Comparison of ENCODE assay signal across 8 mouse cellular contexts in genomic region chr11:6066176-6066575, GRCm38 (mm10). TPM values are rescaled to one million over a fixed set of nuclear protein-coding genes. Genes with fewer than 3 reads are reported as not detected.
DNase-seq lines count a peak whose midpoint lies in the region; ATAC-seq and TF ChIP-seq lines count a peak whose summit lies in the region.

TSS of gene Camk2b (minus strand) at chr11:6066362.

- no peaks in the 10 kb centered on the region for H3K36me3 ChIP-seq in heart, embryonic 15.5 days
- no peaks in the 10 kb centered on the region for H3K36me3 ChIP-seq in small intestine, adult 2 months (ENCODE audit: control insufficient read depth, insufficient read depth, low read length)

- no peaks in the 10 kb centered on the region for H3K9me3 ChIP-seq in heart, embryonic 15.5 days (replicated peaks)

- peaks cover 92% of the 10 kb centered on the region for H3K27me3 ChIP-seq in heart, embryonic 15.5 days
- H3K27me3 ChIP-seq in small intestine, adult 2 months (ENCODE audit: control insufficient read depth, insufficient read depth, low read length): peaks cover 49% of the 10 kb centered on the region

- WGBS in heart, embryonic 15.5 days: 14% methylated on average over 6 of the region's 6 CpGs
- 24% methylated on average over 6 of the region's 6 CpGs for WGBS in small intestine, adult 2 months

- no peak for TF ChIP-seq CTCF in small intestine, adult 2 months (IDR thresholded peaks at IDR 0.05; ENCODE audit: extremely low read depth, insufficient read length, insufficient replicate concordance, low read depth, low read length)

- peak within 1 kb of the TSS; percentile 95 for H3K4me2 ChIP-seq in heart, embryonic 15.5 days

- no peak for ATAC-seq in heart, embryonic 15.5 days (replicated peaks; ENCODE audit: insufficient number of reproducible peaks, insufficient read depth, low FRiP score, low read depth)

- DNase-seq in heart, adult 11 months: no peak
- DNase-seq in adrenal gland, postnatal 14 days: no peak
- DNase-seq in gastrocnemius, adult 8-10 months (ENCODE audit: low spot score in 2 of 2): no peak
- DNase-seq in left cerebral cortex, postnatal 4 days: no peak
- no peak for DNase-seq in ovary, postnatal 36 days (ENCODE audit: low spot score)
- no peak for DNase-seq in urinary bladder, postnatal 36 days (ENCODE audit: low spot score in 2 of 2)

- peak within 1 kb of the TSS; percentile 10 for H3K9ac ChIP-seq in heart, embryonic 15.5 days

- TF ChIP-seq POLR2A in small intestine, adult 2 months (IDR thresholded peaks at IDR 0.05; ENCODE audit: low read depth, low read length): no peak

- H3K27ac ChIP-seq in heart, embryonic 15.5 days: no peak within 1 kb of the TSS
- H3K27ac ChIP-seq in small intestine, adult 2 months (ENCODE audit: insufficient read depth, low read depth, low read length): no peak within 1 kb of the TSS

- peak within 1 kb of the TSS; percentile 64 for H3K4me3 ChIP-seq in heart, embryonic 15.5 days
- H3K4me3 ChIP-seq in small intestine, adult 2 months (ENCODE audit: low read depth, low read length): peak within 1 kb of the TSS; percentile 57

- peaks cover 25% of the 10 kb centered on the region for H3K4me1 ChIP-seq in heart, embryonic 15.5 days (replicated peaks)
- peaks cover 3% of the 10 kb centered on the region; the same call in 1 of the 2 replicates for H3K4me1 ChIP-seq in small intestine, adult 2 months (ENCODE audit: control insufficient read depth, insufficient read depth, insufficient read length, low read length)

- intact Hi-C loops in left cerebral cortex, postnatal 4 days (cut with DNase I): no loop called here

RNA-seq across cellular contexts. Expression of gene Camk2b, which starts in this region (rescaled TPM):
- polyA plus RNA-seq in heart, embryonic 15.5 days (2015; fragmentation: Nextera tagmentation; extraction: Ambion mirVana): 2.8 and 3.5 TPM in 2 replicates
- total RNA-seq in adrenal gland, postnatal 14 days (2021): 14.8 and 16.8 TPM in 2 replicates
- total RNA-seq in gastrocnemius, adult 8-10 months (2022): 100 to 1,000 TPM; 146 to 169 (median 160) TPM
- total RNA-seq in left cerebral cortex, postnatal 4 days (2021): 100 to 1,000 TPM; 593 to 607 TPM
- 1.2 and 8.1 TPM in 2 replicates for polyA plus RNA-seq in small intestine, adult 2 months (2012; rRNA removed)
